Mouse (Mus musculus) spleen, adult 12 weeks (tissue): ENCODE data around the gene Tmprss2.
A peak's percentile ranks its signal among the peaks of the same experiment; 100 is the strongest.

Experiments used
- DNase-seq: peaks from one replicate; pipeline ENCODE4 v3.0.0; 2022; ENCODE audit warnings: low spot score

The Tmprss2 gene

GRCm38 (mm10) chr16:97610939-97611338 lies at the start of gene Tmprss2:
TSS of gene Tmprss2 (minus strand) at chr16:97611195.
- no peak for DNase-seq

- no peak for DNase-seq
Measured at GRCm38 (mm10) chr16:97659225-97659658, 48.2 kb upstream of the Tmprss2 start.

GRCm38 (mm10) chr16:97658481-97658880 lies 47.5 kb upstream of the Tmprss2 start:
- no peak for DNase-seq

- no peak for DNase-seq
Measured at GRCm38 (mm10) chr16:97655800-97656199, 44.8 kb upstream of the Tmprss2 start.

- DNase-seq = no peak
Measured at GRCm38 (mm10) chr16:97649522-97650188, 38.7 kb upstream of the Tmprss2 start.

- DNase-seq = no peak
Measured at GRCm38 (mm10) chr16:97644681-97645080, 33.7 kb upstream of the Tmprss2 start.

GRCm38 (mm10) chr16:97639630-97640029 lies 28.6 kb upstream of the Tmprss2 start:
- DNase-seq = no peak

- DNase-seq = no peak
Measured at GRCm38 (mm10) chr16:97632880-97633484, 22.0 kb upstream of the Tmprss2 start.

- no peak for DNase-seq
Measured at GRCm38 (mm10) chr16:97623166-97623565, 12.2 kb upstream of the Tmprss2 start.

- DNase-seq = no peak
Measured at GRCm38 (mm10) chr16:97622383-97622889, 11.4 kb upstream of the Tmprss2 start.

- DNase-seq = no peak
Measured at GRCm38 (mm10) chr16:97618285-97618684, 7.3 kb upstream of the Tmprss2 start.

GRCm38 (mm10) chr16:97612009-97612408 lies 1.0 kb upstream of the Tmprss2 start:
- DNase-seq = no peak

- DNase-seq = no peak
Measured at GRCm38 (mm10) chr16:97610246-97610645, 749 bp downstream of the Tmprss2 start.

GRCm38 (mm10) chr16:97609676-97610075 lies 1.3 kb downstream of the Tmprss2 start:
- DNase-seq = no peak

GRCm38 (mm10) chr16:97607956-97608355 lies 3.0 kb downstream of the Tmprss2 start:
- DNase-seq = no peak

- DNase-seq = no peak
Measured at GRCm38 (mm10) chr16:97606829-97607228, 4.2 kb downstream of the Tmprss2 start.

- DNase-seq = no peak
Measured at GRCm38 (mm10) chr16:97605957-97606721, 4.9 kb downstream of the Tmprss2 start.

GRCm38 (mm10) chr16:97602256-97602655 lies 8.7 kb downstream of the Tmprss2 start:
- DNase-seq = no peak

- no peak for DNase-seq
Measured at GRCm38 (mm10) chr16:97600591-97600990, 10.4 kb downstream of the Tmprss2 start.

GRCm38 (mm10) chr16:97598046-97598445 lies 12.9 kb downstream of the Tmprss2 start:
- DNase-seq = no peak

- no peak for DNase-seq
Measured at GRCm38 (mm10) chr16:97593816-97594509, 17.0 kb downstream of the Tmprss2 start.

- DNase-seq = peak; percentile 57
Measured at GRCm38 (mm10) chr16:97593057-97593456, 17.9 kb downstream of the Tmprss2 start.
